Mouse (Mus musculus) hindbrain, embryonic 14.5 days (tissue): ENCODE measurements at regions not wholly inside any gene's neighbourhood (a gene's known extent, or its start where the extent isn't known, plus 50 kb on each side); places are given as distances from the start of the nearest gene placed in this dataset.

Experiments
- ATAC-seq: fragments of 200-750 bp; cut with Nextera tagmentation; 2 replicates; pipeline ENCODE4 v1.8.0; 2017; ENCODE audit warnings: moderate number of reproducible peaks, mild to moderate bottlenecking, moderate TSS enrichment, moderate library complexity; ENCODE audit not compliant: low FRiP score
- DNase-seq: peaks from one replicate; pipeline ENCODE4 v3.0.0-alpha.2; 2015; ENCODE audit warnings: low spot score
- H3K27ac ChIP-seq: fragments of 300-500 bp; sonication (generic); 2 replicates; pipeline ENCODE4 v1.5.1; 2014; ENCODE audit warnings: mild to moderate bottlenecking, moderate library complexity
- H3K27me3 ChIP-seq: fragments of 300-500 bp; sonication (generic); 2 replicates; pipeline ENCODE4 v1.6.1; 2014; ENCODE audit warnings: mild to moderate bottlenecking, low read length, mixed read lengths; ENCODE audit not compliant: control insufficient read depth, insufficient read depth
- H3K36me3 ChIP-seq: fragments of 300-500 bp; sonication (generic); replicated peaks from 2 replicates; pipeline ENCODE4 v1.6.1; 2014; ENCODE audit not compliant: control insufficient read depth, insufficient read depth
- H3K4me1 ChIP-seq: fragments of 300-500 bp; sonication (generic); replicated peaks from 2 replicates; pipeline ENCODE4 v1.6.1; 2014; ENCODE audit warnings: antibody characterized with exemption, low read length, mixed read lengths; ENCODE audit not compliant: control insufficient read depth, insufficient read depth
- H3K4me2 ChIP-seq: fragments of 300-500 bp; sonication (generic); replicated peaks from 2 replicates; pipeline ENCODE4 v1.6.1; 2014; ENCODE audit warnings: mild to moderate bottlenecking, moderate library complexity
- H3K4me3 ChIP-seq: fragments of 300-500 bp; sonication (generic); replicated peaks from 2 replicates; pipeline ENCODE4 v1.5.1; 2014; ENCODE audit warnings: mild to moderate bottlenecking, low read length
- H3K9ac ChIP-seq: fragments of 300-500 bp; sonication (generic); 2 replicates; pipeline ENCODE4 v1.6.1; 2014
- H3K9me3 ChIP-seq: fragments of 300-500 bp; sonication (generic); 2 replicates; pipeline ENCODE4 v1.6.1; 2016; ENCODE audit warnings: low read length; ENCODE audit not compliant: control insufficient read depth
- WGBS: fragments of 180-500 bp; shearing (Covaris S2); extraction: QIAGEN DNeasy Blood & Tissue Kit; methylation state at CpG from one replicate; pipeline ENCODE4 v1.1.7; 2014; 5-methylcytosine and 5-hydroxymethylcytosine counted together

DNA sequence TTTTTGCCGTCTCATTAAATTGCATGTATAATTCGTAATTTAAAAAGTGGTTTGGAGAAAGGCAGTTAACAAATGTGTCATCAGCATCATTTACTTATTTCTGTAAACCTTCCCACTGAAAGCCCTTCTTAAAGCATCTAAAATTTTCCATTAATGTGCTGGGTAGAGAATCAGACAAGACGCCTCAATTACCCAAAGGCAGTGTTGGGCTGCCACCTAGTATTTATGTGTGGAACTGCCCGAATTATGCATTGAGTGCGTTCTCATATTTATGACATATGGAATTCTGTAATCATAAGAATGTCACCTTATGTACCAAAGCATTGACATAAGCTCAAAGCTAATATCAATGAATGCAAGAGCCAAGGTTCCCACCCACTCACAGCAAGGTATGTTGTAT is 300.7 kb downstream of the Pax3 start:
- DNase-seq (peak; percentile 78), ATAC-seq (no peak; the same call in 1 of the 2 replicates)
- H3K36me3 ChIP-seq = no peaks in the 10 kb centered on the region
- WGBS = 45% methylated on average over 5 of the region's 5 CpGs
- H3K4me1 ChIP-seq = no peaks in the 10 kb centered on the region
- H3K4me2 ChIP-seq = no peak overlapping the region
- no peaks in the 10 kb centered on the region for H3K27me3 ChIP-seq
- H3K27ac ChIP-seq = no peak overlapping the region
- no peak overlapping the region for H3K9ac ChIP-seq
- H3K9me3 ChIP-seq = no peaks in the 10 kb centered on the region
- H3K4me3 ChIP-seq = no peak overlapping the region

DNA sequence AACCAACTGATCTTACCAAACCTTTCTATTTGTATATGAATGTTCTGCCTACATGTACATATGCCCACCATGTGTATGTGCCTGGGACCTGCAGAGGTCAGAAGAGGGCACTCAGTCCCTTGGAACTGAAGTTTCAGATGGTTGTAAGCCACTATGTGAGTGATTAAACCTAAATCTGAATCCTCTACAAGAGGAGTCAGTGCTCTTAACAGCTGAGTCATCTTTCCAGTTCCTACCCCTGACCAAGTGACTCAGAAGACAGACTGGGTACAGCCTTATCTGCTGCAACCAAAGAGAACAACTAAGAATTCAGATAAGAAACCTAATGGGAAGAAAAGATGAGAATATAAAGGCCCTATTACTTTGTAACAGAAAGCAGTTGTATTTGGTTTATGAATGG is 317.9 kb downstream of the Pax3 start:
- ATAC-seq = no peak
- H3K4me2 ChIP-seq = no peak overlapping the region

GRCm38 (mm10) chr1:77870125-77870524 is 326.8 kb downstream of the Pax3 start:
- Histone ChIP-seq H3K4me3 (no peak overlapping the region), H3K36me3 (no peaks in the 10 kb centered on the region), H3K9me3 (no peaks in the 10 kb centered on the region), H3K4me1 (no peaks in the 10 kb centered on the region), H3K27me3 (no peaks in the 10 kb centered on the region), H3K9ac (no peak overlapping the region), H3K4me2 (no peak overlapping the region), H3K27ac (no peak overlapping the region)
- no peak for DNase-seq
- ATAC-seq = no peak
- 72% methylated on average over 2 of the region's 2 CpGs for WGBS

More for the DNA sequence above, 317.9 kb downstream of the Pax3 start:
- Histone ChIP-seq H3K27me3 (no peaks in the 10 kb centered on the region), H3K36me3 (no peaks in the 10 kb centered on the region), H3K9ac (no peak overlapping the region), H3K4me3 (no peak overlapping the region), H3K27ac (no peak overlapping the region), H3K9me3 (no peaks in the 10 kb centered on the region), H3K4me1 (no peaks in the 10 kb centered on the region)
- no peak for DNase-seq

DNA sequence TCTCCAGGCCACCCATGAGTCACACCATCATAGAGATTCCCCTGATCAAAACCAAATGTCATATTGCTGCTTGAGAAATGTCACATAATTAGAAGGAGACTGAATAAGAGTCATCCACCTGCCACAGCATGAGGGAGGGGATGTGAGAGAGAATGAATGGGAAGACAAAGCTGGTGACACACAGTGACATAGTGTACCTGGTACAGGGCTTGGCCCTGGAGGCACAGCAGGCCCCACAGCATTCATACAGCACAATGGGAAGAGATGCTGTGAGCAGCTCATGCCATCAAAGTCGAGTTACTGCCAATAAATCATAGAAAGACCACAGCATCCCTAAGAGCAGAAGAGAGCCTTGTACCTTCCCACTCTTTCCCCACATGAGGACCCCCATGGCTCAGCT is 327.8 kb downstream of the Pax3 start:
- 39% methylated on average over 1 of the region's 1 CpGs for WGBS
- H3K9me3 ChIP-seq = no peaks in the 10 kb centered on the region
- no peak overlapping the region for H3K9ac ChIP-seq
- ATAC-seq = no peak
- no peak for DNase-seq
- H3K27ac ChIP-seq = no peak overlapping the region
- H3K4me3 ChIP-seq = no peak overlapping the region
- no peaks in the 10 kb centered on the region for H3K27me3 ChIP-seq
- H3K4me1 ChIP-seq = no peaks in the 10 kb centered on the region
- no peak overlapping the region for H3K4me2 ChIP-seq
- H3K36me3 ChIP-seq = no peaks in the 10 kb centered on the region

GRCm38 (mm10) chr1:77859931-77860330 is 337.0 kb downstream of the Pax3 start:
- H3K9ac ChIP-seq = no peak overlapping the region
- no peaks in the 10 kb centered on the region for H3K27me3 ChIP-seq
- 93% methylated on average over 9 of the region's 9 CpGs for WGBS
- H3K36me3 ChIP-seq = no peaks in the 10 kb centered on the region
- no peak overlapping the region for H3K4me3 ChIP-seq
- H3K4me1 ChIP-seq = no peaks in the 10 kb centered on the region
- no peaks in the 10 kb centered on the region for H3K9me3 ChIP-seq
- H3K4me2 ChIP-seq = no peak overlapping the region
- DNase-seq (no peak), ATAC-seq (no peak)
- no peak overlapping the region for H3K27ac ChIP-seq

DNA sequence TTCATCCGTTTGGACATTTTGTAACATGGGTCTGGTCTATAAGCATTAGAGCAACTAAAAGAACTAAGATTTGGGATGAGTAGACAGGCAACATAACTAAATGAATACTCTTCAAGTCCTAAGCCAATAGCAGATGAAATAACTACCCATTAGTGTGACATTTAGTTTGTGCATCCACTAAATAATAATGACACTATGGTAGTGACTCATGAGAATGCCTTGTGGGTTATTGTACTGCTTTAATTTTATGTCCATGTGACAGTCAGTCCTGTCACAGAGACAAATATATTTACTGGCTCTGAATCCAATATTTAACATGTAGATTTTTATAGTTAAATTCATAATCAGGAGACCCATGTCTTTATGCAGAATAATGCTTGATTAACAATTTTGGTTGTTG is 339.5 kb upstream of the Epha4 start:
- Histone ChIP-seq H3K4me2 (no peak overlapping the region), H3K36me3 (no peaks in the 10 kb centered on the region)

GRCm38 (mm10) chr1:77847766-77848615 is 333.1 kb upstream of the Epha4 start:
- H3K4me3 ChIP-seq = no peak overlapping the region
- no peaks in the 10 kb centered on the region for H3K9me3 ChIP-seq
- H3K27ac ChIP-seq = no peak overlapping the region
- no peaks in the 10 kb centered on the region; the same call in 1 of the 2 replicates for H3K4me1 ChIP-seq
- H3K27me3 ChIP-seq = no peaks in the 10 kb centered on the region
- no peak overlapping the region for H3K9ac ChIP-seq
- no peak overlapping the region for H3K4me2 ChIP-seq
- ATAC-seq (no peak), DNase-seq (no peak)
- 63% methylated on average over 9 of the region's 9 CpGs for WGBS
- H3K36me3 ChIP-seq = no peaks in the 10 kb centered on the region

More for the DNA sequence above, 339.5 kb upstream of the Epha4 start:
- Histone ChIP-seq H3K9me3 (no peaks in the 10 kb centered on the region), H3K4me3 (no peak overlapping the region), H3K27ac (no peak overlapping the region), H3K27me3 (no peaks in the 10 kb centered on the region), H3K4me1 (no peaks in the 10 kb centered on the region), H3K9ac (no peak overlapping the region)
- WGBS = 89% methylated on average over 1 of the region's 1 CpGs
- ATAC-seq (no peak), DNase-seq (no peak)

DNA sequence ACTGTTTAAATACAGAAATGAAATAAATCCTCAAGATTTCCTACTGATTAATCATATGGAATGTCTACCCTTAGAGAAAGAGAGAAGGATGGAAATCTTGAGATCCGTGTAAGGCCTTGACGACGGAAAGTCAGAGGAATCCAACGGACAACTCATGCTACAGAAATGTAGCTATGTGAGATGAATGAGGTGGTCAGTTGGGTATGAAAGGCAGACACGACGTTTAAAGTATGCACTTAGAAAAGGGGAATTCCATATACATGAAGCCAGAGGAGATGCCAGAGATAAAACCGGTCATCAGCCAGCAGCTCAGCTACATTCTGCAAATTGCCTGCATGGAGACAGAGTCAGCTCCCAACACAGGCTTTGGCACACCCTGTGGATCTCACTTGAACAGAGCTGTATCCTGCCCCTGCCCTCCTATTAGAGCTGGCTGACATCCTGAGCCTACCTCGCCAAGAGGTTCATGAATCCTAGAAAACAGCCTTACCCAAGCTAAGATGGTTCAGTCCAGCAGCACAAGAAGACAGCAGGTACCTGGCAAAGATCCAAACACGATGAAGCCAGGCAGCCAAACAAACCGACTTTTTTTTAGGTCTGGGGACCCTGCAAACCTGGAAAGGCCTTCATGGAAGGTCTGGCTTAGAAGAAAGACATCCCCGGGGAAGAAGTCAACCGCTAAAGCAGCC is 331.3 kb upstream of the Epha4 start:
- H3K27me3 ChIP-seq = no peaks in the 10 kb centered on the region
- WGBS = 69% methylated on average over 12 of the region's 12 CpGs
- H3K4me3 ChIP-seq = no peak overlapping the region
- H3K27ac ChIP-seq = no peak overlapping the region
- no peaks in the 10 kb centered on the region; the same call in 1 of the 2 replicates for H3K4me1 ChIP-seq
- no peak overlapping the region for H3K4me2 ChIP-seq
- no peaks in the 10 kb centered on the region for H3K36me3 ChIP-seq
- no peak for ATAC-seq
- no peak overlapping the region for H3K9ac ChIP-seq
- DNase-seq = peak; percentile 35
- no peaks in the 10 kb centered on the region for H3K9me3 ChIP-seq

DNA sequence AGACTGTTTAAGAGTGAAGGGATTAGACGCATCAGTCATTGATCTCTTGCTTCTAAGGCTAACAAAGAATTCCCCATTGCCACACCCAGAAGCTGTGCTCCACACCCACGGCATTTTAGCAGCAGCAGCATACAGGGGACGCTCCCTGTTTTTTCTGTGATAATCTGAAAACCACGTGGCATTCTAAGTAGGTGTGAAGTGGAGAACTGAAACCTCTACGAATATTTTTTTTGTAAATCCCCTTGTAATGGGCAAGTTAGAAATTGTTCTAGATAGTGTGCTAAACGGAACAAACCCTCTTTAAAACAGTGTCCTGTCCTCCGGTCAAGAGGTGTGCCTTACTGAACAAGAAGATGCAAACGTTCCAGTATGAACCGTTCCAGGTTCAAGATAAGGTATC is 325.8 kb upstream of the Epha4 start:
- Histone ChIP-seq H3K4me3 (no peak overlapping the region), H3K9ac (no peak overlapping the region), H3K27ac (no peak overlapping the region), H3K4me1 (no peaks in the 10 kb centered on the region), H3K9me3 (no peaks in the 10 kb centered on the region), H3K4me2 (no peak overlapping the region), H3K27me3 (no peaks in the 10 kb centered on the region), H3K36me3 (no peaks in the 10 kb centered on the region)
- DNase-seq (no peak), ATAC-seq (no peak)
- WGBS = 78% methylated on average over 9 of the region's 9 CpGs
